Mouse (Mus musculus): ENCODE measurements at regions not wholly inside any gene's neighbourhood (a gene's known extent, or its start where the extent isn't known, plus 50 kb on each side); places are given as distances from the start of the nearest gene placed in this dataset.
A peak's percentile ranks its signal among the peaks of the same experiment; 100 is the strongest.
"Not testable (repeated sequence)": the region's sequence is repeated elsewhere in the genome, so short reads cannot be mapped to it uniquely, and the experiment has no call there.

DNA sequence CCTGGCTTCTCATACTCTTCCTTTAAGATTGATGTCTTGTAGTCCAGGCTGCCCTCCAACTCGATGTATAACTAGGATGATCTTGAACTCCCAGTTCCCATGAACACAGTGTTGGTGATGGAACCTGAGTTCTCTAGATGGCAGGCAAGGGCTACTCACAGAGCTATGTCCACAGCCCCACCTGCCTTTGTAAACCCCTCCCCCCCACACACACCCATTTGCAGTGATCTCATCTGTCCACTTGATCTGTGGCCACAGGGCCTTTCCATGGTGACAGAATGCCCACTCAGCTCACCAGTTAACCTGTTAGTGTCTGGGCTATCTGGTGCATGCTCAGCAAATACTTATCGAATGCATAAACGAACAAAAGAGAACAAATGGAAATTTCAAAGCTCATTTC is 176.4 kb downstream of the Nucb2 start:
- DNase-seq (ENCODE audit: low read depth): no peak

DNA sequence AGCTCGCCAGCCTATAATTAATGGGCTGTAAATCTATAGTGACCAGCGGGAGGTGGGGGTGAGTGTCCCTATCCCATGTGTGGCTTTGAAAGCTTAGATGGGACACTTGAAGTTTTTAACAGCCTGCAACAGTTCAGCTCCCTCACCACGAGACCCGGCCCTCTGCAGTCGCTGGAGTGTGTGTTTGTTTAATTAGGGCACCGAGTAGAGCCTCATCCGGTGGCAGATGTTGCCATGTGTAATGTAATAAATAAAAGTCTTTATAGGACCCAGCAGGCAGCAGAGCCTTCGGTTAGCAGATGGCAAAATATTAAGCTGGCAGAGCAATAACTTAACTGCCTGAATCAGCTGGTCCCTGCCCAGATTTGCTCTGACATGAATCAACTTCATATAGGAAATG is 177.1 kb downstream of the Nucb2 start:
- no peak for DNase-seq (ENCODE audit: low read depth)

DNA sequence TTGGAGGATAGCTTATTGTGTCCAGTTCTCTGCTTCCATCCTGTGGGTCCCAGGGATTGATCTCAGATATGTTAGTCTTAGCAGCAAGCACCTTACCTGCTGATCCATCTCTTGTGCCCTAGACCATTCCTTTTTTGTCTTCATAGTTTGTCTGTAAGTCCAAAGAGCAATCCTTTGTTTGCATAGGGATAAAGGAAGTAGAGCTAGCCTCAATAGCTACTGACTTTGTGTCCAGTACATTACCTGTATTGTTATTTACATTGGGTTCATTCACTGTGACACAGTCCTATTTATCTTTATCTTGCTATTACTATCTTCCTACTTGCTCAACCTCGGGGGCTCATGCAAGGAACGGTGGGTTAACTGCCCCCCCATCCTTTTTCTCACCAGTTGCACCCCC is 196.2 kb downstream of the Nucb2 start:
- DNase-seq (ENCODE audit: low read depth): no peak

DNA sequence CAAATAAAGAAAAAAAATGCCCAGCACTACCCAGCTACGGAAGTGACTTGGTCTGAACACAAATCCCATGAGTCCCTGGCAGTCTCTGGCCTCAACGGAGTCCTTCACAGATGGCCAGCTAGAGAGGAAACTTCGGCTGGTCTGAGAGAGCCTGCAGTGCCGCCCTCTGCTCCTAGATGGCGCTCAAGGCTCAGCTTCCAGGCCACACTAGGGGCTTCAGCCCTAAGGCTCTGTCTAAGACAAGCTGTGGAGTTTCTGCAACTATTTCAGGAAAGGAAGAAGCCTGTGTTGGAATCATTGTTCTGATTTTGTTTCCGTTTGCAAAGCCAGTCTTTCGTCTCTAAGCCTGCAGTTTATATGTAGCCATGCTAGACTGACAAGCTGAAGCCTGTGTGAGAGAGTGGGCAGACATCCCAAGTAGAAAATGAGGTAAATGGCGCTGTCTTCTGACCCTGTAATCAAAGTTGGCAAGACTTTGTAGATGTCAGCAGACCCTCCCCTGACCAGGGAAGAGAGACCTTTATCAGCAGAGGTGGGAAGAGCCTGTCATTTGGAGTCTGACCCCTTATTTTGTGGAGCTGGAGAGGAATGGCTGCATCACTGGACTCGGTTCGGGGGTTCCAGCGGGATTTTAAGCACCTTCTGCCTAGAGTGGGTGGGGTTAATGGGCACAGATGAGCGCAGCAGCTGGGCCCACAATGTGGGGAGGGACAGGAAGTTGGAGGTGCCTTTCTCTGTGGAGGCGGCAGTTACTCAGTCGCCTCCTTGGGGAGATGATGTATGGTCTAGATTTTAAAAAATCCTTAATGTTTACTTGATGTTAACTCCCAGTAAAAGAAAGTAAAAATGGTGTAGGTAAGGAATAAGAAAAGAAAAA is 197.5 kb downstream of the Nucb2 start:
- DNase-seq (ENCODE audit: low read depth): peak; percentile 54

- DNase-seq (ENCODE audit: low read depth): peak; percentile 2
Observed at GRCm38 (mm10) chr7:116702596-116702995, 198.4 kb downstream of the Nucb2 start.

- no peak for DNase-seq (ENCODE audit: low read depth)
Observed at GRCm38 (mm10) chr7:116711541-116711940, 207.4 kb downstream of the Nucb2 start.

DNA sequence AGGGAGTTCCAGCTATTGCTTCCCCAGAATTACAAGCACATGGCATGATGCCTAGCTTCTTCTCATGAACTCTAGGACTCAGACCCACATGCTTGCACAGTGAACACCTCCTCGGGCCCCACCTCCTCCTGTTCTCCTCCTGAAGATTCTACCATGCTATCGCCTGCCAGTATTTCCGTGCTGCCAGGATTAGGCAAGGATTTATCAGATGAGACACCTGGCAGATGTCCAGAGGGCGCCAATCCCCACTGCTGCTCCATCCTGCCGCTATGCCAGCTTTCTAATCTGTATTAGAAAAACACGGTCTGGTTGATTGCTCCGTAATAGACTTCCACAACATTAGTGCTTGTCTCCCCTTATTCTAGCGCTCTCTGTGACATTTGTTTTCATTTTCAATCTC is 209.0 kb downstream of the Nucb2 start:
- DNase-seq (ENCODE audit: low read depth): peak; percentile 4

- no peak for DNase-seq (ENCODE audit: low read depth)
Observed at GRCm38 (mm10) chr7:116715234-116716046, 211.3 kb downstream of the Nucb2 start.

GRCm38 (mm10) chr7:116728379-116728778 is 224.2 kb downstream of the Nucb2 start:
- DNase-seq (ENCODE audit: low read depth): no peak

- no peak for DNase-seq (ENCODE audit: low read depth)
Observed at GRCm38 (mm10) chr7:116729795-116730194, 225.6 kb downstream of the Nucb2 start.

GRCm38 (mm10) chr7:116735676-116736075 is 231.5 kb downstream of the Nucb2 start:
- no peak for DNase-seq (ENCODE audit: low read depth)

DNA sequence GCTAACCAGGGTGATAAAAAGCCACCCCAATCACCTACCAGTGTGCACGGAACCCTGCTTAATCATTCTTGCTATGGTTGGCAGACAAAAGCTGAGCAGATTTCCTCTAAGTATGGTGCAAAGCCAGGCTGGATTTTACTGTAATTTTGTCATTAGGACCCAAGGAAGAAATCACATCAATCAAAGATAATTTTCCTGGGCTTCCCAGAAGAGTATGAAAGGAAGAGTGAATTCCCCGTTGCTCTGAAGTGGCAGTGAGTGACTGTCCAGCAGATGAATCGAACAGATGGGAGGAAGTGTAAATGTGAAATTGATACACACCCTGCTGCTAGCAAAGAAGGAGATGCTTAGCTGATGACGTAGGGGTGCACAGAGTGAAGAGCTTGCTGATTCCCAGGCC is 232.2 kb downstream of the Nucb2 start:
- no peak for DNase-seq (ENCODE audit: low read depth)

- DNase-seq (ENCODE audit: low read depth): no peak
Observed at GRCm38 (mm10) chr7:116738009-116738408, 233.8 kb downstream of the Nucb2 start.

- no peak for DNase-seq (ENCODE audit: low read depth)
Observed at GRCm38 (mm10) chr7:116754556-116754955, 250.4 kb downstream of the Nucb2 start.

- not testable (repeated sequence) for DNase-seq (ENCODE audit: low read depth)
Observed at GRCm38 (mm10) chr7:116792181-116792580, 288.0 kb downstream of the Nucb2 start.

DNA sequence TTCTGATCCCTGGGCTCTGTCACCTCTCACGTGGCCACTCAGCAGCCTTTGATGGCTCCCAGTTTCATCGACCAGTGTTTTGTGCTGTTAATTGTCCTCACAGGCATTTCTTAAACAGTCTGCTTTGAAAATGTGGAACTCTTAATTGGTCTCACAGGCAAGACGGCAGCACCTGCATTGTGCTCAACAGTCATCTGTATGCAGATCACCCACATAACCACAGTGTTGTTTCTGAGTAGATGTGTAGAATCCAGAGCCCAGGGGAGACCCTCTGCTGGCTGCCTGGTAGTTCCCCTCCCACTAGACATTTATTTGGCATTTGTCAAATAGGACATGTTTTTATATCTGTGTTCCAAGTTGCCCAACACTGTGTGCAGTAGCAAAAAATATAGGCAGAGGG is 304.3 kb downstream of the Nucb2 start:
- no peak for DNase-seq (ENCODE audit: low read depth)

- no peak for DNase-seq (ENCODE audit: low read depth)
Observed at GRCm38 (mm10) chr7:116816494-116816893, 312.3 kb downstream of the Nucb2 start.

DNA sequence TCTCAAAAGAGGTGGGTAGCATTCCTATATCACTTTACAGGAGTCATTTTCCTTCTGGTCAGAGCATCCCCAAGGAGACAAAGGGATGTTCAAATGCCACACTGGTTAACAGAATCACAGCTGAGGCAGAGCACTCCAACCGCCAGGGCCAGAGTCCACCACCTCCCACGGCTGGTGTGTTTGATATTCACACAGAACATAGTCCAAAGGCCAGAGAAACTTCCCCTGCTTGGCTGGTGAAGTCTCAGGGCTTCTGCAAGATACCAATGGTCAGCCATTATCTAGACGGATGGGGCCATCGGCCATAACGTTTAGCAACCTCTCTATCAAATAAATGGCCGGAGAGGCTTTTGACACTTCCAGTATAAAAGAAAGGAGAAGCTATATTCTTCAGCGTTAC is 313.8 kb downstream of the Nucb2 start:
- DNase-seq (ENCODE audit: low read depth): no peak

DNA sequence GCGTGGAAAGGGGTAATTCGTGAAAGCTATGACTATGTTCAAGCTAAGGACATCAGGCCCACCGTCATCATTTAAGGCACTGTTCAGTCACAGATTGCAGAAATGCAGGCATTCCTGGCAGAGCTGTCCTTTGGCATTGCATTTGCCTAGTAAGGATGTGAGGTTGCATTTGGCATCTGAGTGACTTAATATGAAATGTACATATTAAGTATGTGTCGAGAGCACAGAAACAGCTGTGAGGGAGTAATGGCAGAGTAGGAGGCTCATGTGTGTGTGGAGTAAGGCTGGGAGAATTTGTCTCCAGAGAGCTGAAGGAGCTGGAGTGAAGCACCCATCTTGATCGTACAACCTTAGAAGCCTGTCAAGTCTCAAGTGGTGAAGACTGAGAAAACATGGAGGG is 316.4 kb downstream of the Nucb2 start:
- DNase-seq (ENCODE audit: low read depth): no peak

DNA sequence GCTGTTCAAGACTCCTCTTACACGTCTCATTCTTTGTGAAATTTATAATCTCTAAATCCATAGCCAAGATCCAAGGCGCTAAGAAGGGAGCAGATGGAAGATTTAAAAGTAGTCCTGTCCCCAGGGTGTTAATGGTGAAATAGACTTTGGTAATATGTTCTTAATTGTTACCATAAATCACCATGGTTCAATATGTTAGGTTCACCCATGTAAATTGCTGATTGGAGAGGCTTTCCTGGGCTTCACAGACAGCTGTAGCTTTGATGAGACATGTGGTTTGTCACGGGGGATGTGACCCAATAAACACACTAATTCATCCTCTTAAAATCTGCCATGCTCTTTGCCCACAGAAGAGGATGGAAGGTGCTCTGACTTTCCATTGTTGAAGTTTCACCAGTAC is 338.7 kb downstream of the Nucb2 start:
- no peak for DNase-seq (ENCODE audit: low read depth)

- DNase-seq (ENCODE audit: low read depth): no peak
Observed at GRCm38 (mm10) chr7:116847846-116848730, 343.9 kb downstream of the Nucb2 start.

- no peak for DNase-seq (ENCODE audit: low read depth)
Observed at GRCm38 (mm10) chr7:116853351-116853750, 349.2 kb downstream of the Nucb2 start.

Measured in NIH3T3 (cell line).